Mouse (Mus musculus): ENCODE data around the gene Pde4d. TPM values are rescaled to one million over a fixed set of nuclear protein-coding genes. Genes with fewer than 3 reads are reported as not detected.
A peak's percentile ranks its signal among the peaks of the same experiment; 100 is the strongest.

Pde4d gene
- polyA plus RNA-seq, 1 experiment: 34.7 TPM

DNA sequence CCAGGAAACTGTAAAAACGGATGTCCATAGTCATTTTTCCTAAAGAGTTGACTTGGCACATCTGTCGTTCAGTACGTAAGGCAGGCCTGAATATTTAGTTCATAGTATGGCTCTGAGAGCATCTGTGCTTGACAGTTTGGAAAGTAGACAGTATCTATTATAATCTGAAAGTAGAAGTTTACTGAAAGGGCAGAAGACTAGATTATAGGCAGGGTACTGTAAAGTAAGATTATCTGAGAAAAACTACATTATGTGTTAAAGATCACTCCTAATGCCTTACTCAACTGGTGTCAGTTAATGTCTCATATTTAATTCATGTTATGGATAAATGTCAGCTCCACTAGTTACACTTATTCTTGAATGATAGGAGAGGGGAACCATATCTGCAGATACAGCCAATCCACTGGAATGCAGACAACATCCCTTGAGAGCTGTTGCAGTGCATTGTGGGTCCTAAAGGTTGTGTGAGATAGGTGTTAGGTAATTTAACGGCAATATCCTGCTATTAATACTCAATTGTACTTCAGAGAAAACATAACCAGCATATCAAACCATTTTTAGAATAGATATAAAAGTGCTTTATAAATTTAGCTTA lies 1232.0 kb downstream of the Pde4d start:
- no peak overlapping the region for H3K4me3 ChIP-seq (ENCODE audit: insufficient read depth, low read length)
- H3K4me1 ChIP-seq (ENCODE audit: control insufficient read depth, insufficient read depth, low read length): no peaks in the 10 kb centered on the region
- TF ChIP-seq CTCF (IDR thresholded peaks at IDR 0.05; ENCODE audit: extremely low read depth, insufficient read depth, low read length) (no peak), POLR2A (IDR thresholded peaks at IDR 0.05; ENCODE audit: extremely low read depth, insufficient read depth, low read length) (no peak)
- no peak overlapping the region for H3K27ac ChIP-seq (ENCODE audit: insufficient read depth, low read length)

DNA sequence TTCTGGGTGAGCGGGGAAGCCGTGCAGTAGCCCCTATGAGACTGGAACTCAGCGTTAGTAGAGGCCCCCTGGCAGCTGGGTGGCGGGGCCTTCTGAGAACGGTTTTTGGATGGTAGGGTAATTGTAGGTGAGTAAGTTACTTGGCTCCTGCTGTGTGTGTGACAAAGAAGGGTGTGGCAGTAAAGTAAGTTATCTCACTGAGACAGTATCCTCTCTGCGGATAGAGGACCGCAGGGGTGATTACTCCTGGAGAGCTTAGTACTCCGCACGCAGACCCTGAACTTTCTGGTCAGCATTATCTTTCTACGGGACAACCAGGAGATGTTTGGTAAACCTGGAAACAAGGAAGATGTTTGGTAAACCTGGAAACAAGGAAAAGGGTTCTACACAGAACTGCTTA lies 1233.3 kb downstream of the Pde4d start:
- Histone ChIP-seq H3K4me3 (ENCODE audit: insufficient read depth, low read length) (no peak overlapping the region), H3K27ac (ENCODE audit: insufficient read depth, low read length) (no peak overlapping the region), H3K4me1 (ENCODE audit: control insufficient read depth, insufficient read depth, low read length) (no peaks in the 10 kb centered on the region)
- TF ChIP-seq POLR2A (IDR thresholded peaks at IDR 0.05; ENCODE audit: extremely low read depth, insufficient read depth, low read length) (no peak), CTCF (IDR thresholded peaks at IDR 0.05; ENCODE audit: extremely low read depth, insufficient read depth, low read length) (no peak)

DNA sequence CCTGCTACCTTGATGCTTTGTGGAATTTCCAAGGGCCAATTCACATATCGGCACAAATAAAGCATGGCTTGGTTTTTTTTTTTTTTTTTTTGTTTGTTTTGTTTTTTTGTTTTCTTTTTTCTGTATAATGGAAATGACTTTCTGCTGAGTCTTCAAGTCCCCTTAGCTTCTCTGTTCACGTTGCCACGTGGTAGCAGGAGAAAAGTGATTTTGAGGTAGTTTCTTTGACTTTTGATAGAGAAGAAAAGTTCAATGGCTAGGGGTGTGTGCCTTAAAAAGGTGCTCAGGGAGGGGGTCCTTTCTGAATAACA lies 1235.2 kb downstream of the Pde4d start:
- TF ChIP-seq POLR2A (IDR thresholded peaks at IDR 0.05; ENCODE audit: extremely low read depth, insufficient read depth, low read length): no peak
- TF ChIP-seq CTCF (IDR thresholded peaks at IDR 0.05; ENCODE audit: extremely low read depth, insufficient read depth, low read length): no peak
- no peaks in the 10 kb centered on the region for H3K4me1 ChIP-seq (ENCODE audit: control insufficient read depth, insufficient read depth, low read length)
- H3K4me3 ChIP-seq (ENCODE audit: insufficient read depth, low read length): peak overlapping the region; percentile 44
- H3K27ac ChIP-seq (ENCODE audit: insufficient read depth, low read length): no peak overlapping the region

DNA sequence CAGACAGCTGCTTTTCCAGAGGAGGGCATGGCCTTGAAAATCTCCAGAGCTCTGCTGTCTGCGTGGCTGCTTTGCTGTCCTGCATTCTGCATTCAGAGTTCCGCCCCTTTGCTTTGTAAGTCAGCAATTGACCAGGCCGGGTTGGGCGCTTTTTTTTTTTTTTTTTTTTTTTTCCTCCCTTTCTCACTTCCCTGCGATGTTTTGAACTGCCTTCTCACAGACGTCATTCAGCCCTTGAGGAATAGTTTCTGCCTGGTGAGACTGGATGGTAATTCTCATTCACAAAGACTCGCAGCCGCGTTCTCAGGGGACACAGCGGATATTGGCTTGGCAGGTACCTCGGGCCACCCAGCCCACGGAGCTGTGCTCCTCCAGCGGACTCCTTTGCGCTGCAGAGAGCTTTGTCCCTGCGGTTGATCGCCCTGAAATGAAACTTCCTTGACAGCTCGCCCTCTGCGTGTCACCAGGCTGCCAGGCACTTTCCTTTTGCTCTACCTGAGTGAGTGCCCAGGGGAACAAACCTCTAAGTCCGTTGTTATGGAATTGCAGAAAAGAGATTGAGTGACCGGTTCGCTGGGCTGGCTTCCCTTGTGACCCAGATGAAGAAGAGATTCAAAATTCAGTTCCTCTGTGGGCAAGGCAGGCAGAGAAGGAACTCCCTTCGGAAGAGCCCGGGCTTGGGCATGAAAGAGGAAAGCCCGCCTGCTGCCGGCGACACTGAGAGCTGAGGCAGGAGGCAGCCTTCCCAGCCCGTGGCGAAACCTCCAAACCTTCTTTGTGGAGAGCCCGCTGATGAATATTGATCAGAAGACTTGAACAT lies 1235.8 kb downstream of the Pde4d start:
- Histone ChIP-seq H3K4me3 (ENCODE audit: insufficient read depth, low read length) (peak overlapping the region; percentile 44), H3K4me1 (ENCODE audit: control insufficient read depth, insufficient read depth, low read length) (no peaks in the 10 kb centered on the region), H3K27ac (ENCODE audit: insufficient read depth, low read length) (no peak overlapping the region)
- no peak for TF ChIP-seq CTCF (IDR thresholded peaks at IDR 0.05; ENCODE audit: extremely low read depth, insufficient read depth, low read length)
- TF ChIP-seq POLR2A (IDR thresholded peaks at IDR 0.05; ENCODE audit: extremely low read depth, insufficient read depth, low read length): no peak

DNA sequence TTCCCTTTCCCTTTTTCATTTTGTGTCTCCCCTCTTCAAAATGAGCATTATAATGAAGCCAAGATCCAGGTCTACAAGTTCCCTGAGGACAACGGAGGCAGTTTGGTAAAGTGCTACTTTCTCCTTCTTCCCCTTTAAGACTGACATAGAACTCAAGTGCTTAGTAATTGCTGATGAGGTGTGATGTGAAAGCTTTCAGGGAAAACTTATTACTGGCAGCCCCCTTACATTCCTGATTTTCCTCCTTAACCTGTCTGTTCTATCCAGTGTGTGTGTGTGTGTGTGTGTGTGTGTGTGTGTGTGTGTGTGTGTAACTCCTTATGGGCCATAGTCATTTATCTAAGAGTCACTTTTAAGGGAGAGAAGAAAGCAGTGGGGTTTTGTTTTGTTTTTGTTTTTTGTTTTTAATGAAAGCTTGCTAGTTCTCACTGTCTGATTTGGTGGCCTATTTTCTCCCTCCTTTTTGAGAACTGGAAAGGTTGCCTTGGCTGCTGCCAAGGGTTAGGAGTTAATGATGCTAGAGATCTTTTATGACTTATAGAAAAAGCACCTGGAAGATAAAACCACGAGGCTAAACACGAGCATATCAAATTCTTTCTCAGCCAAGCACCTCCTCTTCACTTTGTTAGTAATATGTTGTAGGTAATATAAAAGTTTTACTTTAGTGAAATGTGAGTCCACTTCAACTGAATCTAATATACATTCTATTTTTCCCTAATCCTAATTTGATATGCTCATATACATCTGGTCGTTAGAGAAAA lies 1236.5 kb downstream of the Pde4d start:
- H3K27ac ChIP-seq (ENCODE audit: insufficient read depth, low read length): no peak overlapping the region
- no peaks in the 10 kb centered on the region for H3K4me1 ChIP-seq (ENCODE audit: control insufficient read depth, insufficient read depth, low read length)
- peak overlapping the region; percentile 44 for H3K4me3 ChIP-seq (ENCODE audit: insufficient read depth, low read length)
- no peak for TF ChIP-seq CTCF (IDR thresholded peaks at IDR 0.05; ENCODE audit: extremely low read depth, insufficient read depth, low read length)
- no peak for TF ChIP-seq POLR2A (IDR thresholded peaks at IDR 0.05; ENCODE audit: extremely low read depth, insufficient read depth, low read length)

DNA sequence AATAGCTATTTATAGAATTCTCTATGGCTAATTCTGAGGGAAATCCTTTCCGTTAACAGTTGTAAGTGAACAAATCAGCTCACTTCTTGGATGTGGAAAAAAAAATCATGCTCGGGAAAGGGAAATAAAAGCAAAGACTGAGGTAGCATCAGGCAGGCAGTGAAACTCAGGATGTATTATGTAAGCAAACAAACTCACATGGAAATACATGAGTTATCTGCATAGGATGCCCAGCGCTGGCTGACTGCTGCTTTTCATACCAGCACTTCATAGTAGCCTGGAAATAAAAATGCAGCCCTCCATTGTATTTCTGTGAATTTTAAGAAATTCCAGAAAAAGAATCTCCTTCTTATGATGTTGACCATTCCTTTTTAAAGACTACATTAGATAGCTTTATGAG lies 1237.2 kb downstream of the Pde4d start:
- H3K4me3 ChIP-seq (ENCODE audit: insufficient read depth, low read length): peak overlapping the region; percentile 44; the same call in 1 of the 2 replicates
- TF ChIP-seq POLR2A (IDR thresholded peaks at IDR 0.05; ENCODE audit: extremely low read depth, insufficient read depth, low read length): no peak
- TF ChIP-seq CTCF (IDR thresholded peaks at IDR 0.05; ENCODE audit: extremely low read depth, insufficient read depth, low read length): no peak
- H3K4me1 ChIP-seq (ENCODE audit: control insufficient read depth, insufficient read depth, low read length): no peaks in the 10 kb centered on the region
- H3K27ac ChIP-seq (ENCODE audit: insufficient read depth, low read length): no peak overlapping the region

DNA sequence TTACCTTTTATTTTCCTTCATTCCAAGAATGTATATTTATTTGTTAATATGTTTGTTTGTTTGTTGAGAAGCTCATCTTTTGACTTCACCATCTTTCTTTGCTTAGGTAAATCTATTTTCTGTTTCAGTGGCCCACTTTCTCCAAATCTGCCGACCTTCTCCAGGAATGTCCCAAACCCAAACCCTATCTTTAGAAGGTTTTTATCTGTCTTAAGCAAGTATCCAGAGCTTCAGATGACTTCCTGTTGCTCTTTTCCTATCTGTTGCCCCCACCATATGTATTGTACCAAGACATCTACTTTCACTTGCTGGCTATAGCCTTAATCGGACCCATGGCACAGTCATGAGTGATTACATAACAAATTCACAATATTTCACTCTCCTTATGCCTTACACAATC lies 1238.4 kb downstream of the Pde4d start:
- Histone ChIP-seq H3K27ac (ENCODE audit: insufficient read depth, low read length) (no peak overlapping the region), H3K4me3 (ENCODE audit: insufficient read depth, low read length) (no peak overlapping the region; the same call in 1 of the 2 replicates), H3K4me1 (ENCODE audit: control insufficient read depth, insufficient read depth, low read length) (no peaks in the 10 kb centered on the region)
- TF ChIP-seq POLR2A (IDR thresholded peaks at IDR 0.05; ENCODE audit: extremely low read depth, insufficient read depth, low read length) (no peak), CTCF (IDR thresholded peaks at IDR 0.05; ENCODE audit: extremely low read depth, insufficient read depth, low read length) (no peak)

DNA sequence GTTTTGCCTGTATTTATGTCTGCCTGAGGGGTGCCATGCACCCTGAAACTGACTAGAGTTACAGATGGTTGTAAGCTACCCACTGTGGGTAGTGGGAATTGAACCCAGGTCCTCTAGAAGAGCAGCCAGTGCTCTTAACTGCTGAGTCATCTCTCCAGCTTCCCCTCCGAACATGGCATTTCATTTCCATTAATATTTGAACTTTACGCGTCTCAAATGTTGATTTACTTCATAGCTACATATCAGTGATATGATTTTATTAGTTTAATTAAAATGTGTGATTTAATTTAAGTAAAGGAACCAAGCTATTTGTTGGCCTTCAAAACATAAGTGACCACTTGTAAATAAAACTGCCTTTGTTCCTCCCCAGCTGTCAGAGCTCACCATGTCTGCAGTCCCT lies 1239.4 kb downstream of the Pde4d start:
- no peak overlapping the region for H3K4me3 ChIP-seq (ENCODE audit: insufficient read depth, low read length)
- no peak overlapping the region for H3K27ac ChIP-seq (ENCODE audit: insufficient read depth, low read length)

DNA sequence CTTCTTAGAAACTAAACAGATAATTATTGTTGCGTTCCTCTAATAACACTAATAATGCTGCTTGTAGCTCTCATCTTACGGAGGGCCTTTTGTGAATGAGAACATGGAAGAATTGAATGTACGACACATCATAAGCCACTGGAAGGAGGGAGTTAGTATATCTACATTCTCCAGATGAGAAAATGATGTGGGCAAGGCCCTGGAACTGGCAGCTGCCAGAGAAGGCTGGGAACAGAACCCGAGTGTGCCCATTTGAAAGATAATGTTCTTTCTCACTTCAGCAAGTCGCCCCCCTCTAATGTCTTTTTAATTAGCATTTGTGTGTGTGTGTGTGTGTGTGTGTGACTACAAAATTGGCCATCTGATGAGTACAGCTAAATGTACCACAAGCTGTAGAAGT lies 1240.8 kb downstream of the Pde4d start:
- Histone ChIP-seq H3K4me1 (ENCODE audit: control insufficient read depth, insufficient read depth, low read length) (peaks cover 2% of the 10 kb centered on the region; the same call in 1 of the 2 replicates), H3K4me3 (ENCODE audit: insufficient read depth, low read length) (no peak overlapping the region), H3K27ac (ENCODE audit: insufficient read depth, low read length) (no peak overlapping the region)
- no peak for TF ChIP-seq POLR2A (IDR thresholded peaks at IDR 0.05; ENCODE audit: extremely low read depth, insufficient read depth, low read length)

More for the DNA sequence above, 1239.4 kb downstream of the Pde4d start:
- TF ChIP-seq POLR2A (IDR thresholded peaks at IDR 0.05; ENCODE audit: extremely low read depth, insufficient read depth, low read length) (no peak), CTCF (IDR thresholded peaks at IDR 0.05; ENCODE audit: extremely low read depth, insufficient read depth, low read length) (no peak)
- H3K4me1 ChIP-seq (ENCODE audit: control insufficient read depth, insufficient read depth, low read length): no peaks in the 10 kb centered on the region
